Mouse (Mus musculus): Measurements from ENCODE around the gene Rpl28.
"Not testable (repeated sequence)": the region's sequence is repeated elsewhere in the genome, so short reads cannot be mapped to it uniquely, and the experiment has no call there.

Rpl28 gene

GRCm38 (mm10) chr7:4783667-4784268 is 8.9 kb upstream of the Rpl28 start:
- DNase-seq: no peak

- DNase-seq: peak; percentile 61 to 62
Observed at GRCm38 (mm10) chr7:4788499-4789435, 3.9 kb upstream of the Rpl28 start.

- peak; percentile 85 to 87 for DNase-seq
Observed at GRCm38 (mm10) chr7:4789436-4789935, 3.2 kb upstream of the Rpl28 start, which contains the start of gene Tmem238. Gene Tmem238, minus strand, starts transcription at chr7:4789656.

- not testable (repeated sequence) for DNase-seq
Observed at GRCm38 (mm10) chr7:4793248-4793647, 574 bp downstream of the Rpl28 start.

DNA sequence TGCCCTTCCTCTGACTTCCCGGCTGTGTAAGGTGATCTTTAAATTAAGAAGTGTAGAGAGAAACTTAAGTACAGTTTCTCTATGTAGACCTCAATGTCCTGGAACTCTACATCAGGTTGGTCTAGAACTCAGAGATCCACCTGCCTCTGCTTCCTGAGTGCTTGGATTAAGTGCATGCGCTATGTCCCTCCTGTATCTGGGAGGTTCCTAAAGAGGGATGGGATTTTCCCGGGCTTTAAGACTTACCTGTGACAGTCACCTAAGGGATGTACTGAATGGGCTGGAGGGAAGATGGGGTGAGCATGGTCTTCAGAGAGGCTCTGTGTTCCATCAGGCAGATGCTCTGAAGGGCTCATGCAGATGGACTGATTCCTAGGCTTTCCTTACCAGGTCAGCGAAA is 1.0 kb downstream of the Rpl28 start:
- no peak for DNase-seq

DNA sequence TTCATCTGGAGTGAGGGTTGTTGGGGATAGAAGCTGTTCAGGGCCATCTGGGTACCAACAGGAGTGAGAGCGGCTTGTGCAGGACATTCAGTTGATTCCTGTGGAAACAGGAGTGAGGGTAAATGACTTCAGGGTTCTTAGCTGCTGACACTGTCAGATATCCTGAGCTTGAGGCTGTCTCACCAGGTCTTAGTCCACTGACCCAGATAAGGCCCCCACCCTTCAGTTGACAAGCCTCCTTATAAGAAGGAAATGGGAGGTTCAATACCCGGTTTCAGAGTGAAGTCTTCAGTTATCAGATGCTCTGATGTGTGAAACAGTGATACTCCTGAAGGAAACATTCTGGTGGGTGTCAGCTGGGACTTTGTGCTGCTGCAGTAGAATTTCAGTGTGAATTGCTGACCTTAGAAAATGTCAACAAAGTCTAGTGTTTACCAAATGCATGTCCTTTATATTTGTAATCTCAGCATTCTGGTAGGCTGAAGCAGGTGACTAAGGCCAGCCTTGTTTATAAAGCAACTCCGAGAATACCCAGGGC is 2.0 kb downstream of the Rpl28 start:
- no peak for DNase-seq

DNA sequence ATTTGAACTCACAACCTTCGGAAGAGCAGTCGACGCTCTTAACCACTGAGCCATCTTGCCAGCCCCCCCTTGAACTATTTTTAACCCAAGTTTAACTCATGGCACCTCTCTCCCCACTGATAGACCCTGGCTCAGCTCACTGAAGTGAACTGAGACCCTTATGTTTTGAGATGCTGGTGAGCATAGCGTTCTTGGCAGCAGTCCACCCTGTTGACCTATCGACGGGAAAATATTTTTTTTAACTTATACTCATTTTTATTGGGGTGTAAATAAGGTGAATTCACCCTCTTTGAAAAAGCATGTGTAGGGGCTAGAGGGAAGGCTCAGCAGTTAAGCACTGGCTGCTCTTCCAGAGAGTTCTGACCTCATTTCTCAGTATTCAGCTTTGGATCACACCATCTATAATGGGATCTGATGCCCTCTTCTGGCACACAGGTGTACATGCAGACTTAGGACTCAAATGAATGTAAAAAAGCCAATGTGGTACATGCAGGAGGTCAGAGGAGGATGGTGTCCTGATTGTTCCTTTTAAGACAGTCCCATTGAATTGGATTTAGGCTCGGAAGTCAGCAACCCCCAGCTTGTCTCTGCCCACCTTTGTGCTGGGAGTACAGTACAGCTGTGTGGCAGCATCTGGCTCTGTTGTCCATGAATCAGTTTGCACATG is 3.2 kb downstream of the Rpl28 start:
- no peak for DNase-seq

DNA sequence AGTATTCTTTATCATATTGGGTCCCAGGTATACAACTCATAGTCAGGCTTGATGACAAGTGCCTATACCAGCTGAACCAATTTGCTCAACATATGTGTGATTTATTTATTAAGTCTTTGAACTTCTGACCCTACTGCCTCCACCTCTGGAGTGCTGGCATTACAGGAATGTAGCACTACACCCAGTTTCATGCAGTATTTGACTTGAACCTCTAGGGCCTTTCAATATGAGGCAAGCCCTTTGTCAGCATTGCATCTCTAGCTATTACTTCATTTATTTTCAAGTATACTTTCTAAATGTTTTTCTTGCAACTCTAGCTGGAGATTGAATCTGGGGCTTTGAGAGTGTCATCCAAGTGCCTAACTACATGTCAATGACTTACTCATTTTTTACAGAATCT is 9.6 kb downstream of the Rpl28 start:
- no peak for DNase-seq

DNA sequence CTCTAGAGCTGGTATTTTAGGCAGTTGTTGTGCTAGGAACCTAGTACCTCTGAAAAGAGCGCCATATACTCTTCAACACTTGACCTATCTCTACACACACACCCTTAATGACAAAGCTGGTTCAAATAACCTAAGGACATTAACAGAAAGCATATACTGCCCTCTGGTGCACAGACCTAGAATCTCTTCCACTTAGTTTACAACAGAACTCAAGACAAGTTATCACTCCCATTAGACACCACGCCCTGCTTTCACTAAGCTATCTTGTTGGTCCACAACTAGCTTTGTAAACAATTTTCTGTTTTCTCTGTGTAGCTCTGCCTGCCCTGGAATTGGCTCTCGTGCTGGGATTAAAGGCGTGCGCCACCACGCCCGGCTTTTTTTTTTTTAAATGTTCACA is 14.0 kb downstream of the Rpl28 start:
- DNase-seq: peak in 1 of 2 experiments; percentile 48

DNA sequence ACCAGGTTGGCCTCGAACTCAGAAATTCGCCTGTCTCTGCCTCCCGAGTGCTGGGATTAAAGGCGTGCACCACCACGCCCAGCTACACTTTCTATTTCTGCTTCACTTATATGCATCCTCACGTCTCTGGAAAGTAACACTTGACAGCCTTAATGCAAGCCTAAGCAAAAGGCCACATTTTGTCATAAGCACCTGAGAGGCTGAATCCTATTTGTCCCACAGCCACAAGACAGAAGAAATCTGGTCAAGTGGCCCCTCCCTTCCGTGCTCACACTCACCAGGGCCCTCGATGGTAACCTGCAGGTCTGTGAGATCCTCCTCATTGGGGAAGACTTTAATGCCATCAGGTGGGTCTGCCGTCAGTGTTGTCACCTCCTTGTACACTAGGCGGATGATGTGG is 18.5 kb downstream of the Rpl28 start:
- not testable (repeated sequence) for DNase-seq

- peak in 1 of 2 experiments; percentile 27 for DNase-seq
Observed at GRCm38 (mm10) chr7:4811842-4812302, 19.2 kb downstream of the Rpl28 start.

- peak; percentile 99 for DNase-seq
Observed at GRCm38 (mm10) chr7:4812303-4813104, 19.8 kb downstream of the Rpl28 start, which contains the start of gene Ube2s. Gene Ube2s, minus strand, starts transcription at chr7:4812590.

GRCm38 (mm10) chr7:4813105-4813791 is 20.6 kb downstream of the Rpl28 start:
- DNase-seq: no peak

DNA sequence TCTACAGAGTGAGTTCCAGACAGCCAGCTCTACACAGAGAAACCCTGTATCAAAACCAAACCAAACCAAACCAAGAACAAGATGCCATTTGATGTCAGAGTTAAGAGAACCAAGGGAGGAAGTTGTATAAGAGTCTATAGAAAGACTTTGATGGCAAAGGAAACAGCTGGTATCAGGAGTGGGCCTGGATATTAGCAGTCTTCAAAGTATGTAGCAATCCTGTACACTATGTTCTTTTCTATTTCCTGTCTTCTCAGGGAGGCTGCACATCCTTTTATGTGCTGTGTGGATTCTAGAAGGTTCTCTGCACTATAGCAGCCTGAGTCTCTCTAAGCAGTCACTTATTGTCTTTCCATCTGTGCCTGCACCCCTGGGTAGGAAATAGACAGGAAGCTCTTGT is 23.9 kb downstream of the Rpl28 start:
- DNase-seq: no peak

GRCm38 (mm10) chr7:4820925-4821324 is 28.3 kb downstream of the Rpl28 start:
- DNase-seq: not testable (repeated sequence)

DNA sequence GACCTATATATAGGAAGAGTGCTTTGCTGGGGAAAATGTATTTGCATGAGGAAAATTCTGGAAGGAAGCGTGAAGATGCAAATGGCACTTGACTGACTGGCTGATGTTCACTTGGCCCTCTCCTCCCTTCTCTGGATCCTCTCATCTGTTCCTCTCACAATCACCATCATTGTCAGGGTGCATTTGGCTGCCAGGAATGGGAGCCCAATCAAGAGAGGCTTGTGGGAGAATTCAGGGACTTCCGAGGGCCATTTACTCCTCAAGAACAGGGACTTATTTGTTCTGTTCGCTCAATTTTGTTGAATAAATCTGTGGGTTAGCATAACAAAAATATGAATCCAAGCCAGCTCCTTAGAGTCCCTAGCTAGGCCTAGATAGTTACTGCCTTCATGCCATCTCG is 29.0 kb downstream of the Rpl28 start:
- no peak for DNase-seq

DNA sequence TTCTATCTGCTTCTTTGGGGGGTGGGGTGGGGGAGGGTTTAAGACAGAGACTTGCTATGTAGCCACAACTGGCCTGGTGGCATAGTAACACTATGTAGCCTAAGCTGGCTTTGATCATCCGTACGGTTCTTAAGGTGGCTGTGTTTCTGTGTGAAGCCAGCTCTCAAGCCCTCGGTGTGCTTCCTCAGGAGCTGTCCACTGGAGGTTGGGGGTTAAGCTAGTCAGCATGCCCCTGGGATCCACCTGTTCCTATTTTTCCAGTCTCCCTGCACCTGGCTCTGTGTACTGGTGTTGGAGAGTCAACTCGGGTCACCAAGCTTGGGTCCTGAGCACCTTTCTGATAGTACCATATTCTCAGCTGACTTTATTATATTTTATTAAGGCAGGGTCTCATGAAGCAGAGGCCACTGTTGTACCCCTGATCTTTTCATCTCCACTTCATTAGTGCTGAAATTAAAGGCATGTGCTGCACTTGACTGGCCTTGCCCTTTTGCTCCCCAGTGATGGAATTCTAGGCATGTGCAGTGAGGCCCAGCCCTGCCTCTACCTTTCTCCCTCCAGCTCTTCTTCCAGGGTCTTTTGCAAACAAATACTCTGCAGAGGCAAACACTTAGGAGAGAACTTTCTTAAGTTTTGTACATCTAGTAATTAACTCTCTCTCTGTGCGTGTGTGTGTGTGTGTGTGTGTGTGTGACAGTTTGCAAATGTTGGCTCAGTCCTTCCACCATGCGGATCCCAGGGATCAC is 29.7 kb downstream of the Rpl28 start:
- DNase-seq: peak; percentile 32 to 42

DNA sequence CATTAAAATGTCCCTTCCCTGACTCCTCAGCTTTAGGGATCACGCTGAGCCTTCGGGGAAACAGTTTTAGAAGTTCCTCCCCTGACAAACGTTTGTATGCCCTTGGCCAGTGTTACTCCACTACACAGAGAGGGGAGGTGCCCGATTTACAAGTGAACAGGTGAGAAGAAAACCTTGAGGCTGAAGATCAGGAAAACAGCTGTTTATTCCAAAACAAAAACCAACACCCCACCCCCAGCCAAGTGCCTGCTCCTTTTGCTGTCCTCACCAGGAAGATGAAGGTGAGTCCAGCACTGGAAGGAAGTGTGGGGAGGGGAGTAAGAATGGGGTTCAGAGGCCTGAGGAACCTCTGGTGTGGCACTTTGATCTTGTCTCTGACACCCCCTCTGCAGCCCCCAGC is 32.7 kb downstream of the Rpl28 start:
- DNase-seq: no peak

- no peak for DNase-seq
Observed at GRCm38 (mm10) chr7:4830476-4830875, 37.8 kb downstream of the Rpl28 start.

GRCm38 (mm10) chr7:4835631-4836327 is 43.1 kb downstream of the Rpl28 start:
- peak; percentile 67 to 69 for DNase-seq

Data from lung, adult 18-20 months (tissue).